Mouse (Mus musculus) CD4-positive helper T cell, adult 2 months (primary cell): ENCODE measurements around the gene Rev3l.
"Not testable (repeated sequence)": the region's sequence is repeated elsewhere in the genome, so short reads cannot be mapped to it uniquely, and the experiment has no call there.

Experiments used
- DNase-seq: peaks from one replicate; pipeline ENCODE4 v3.0.0-alpha.2; 2012; ENCODE audit warnings: low read depth, missing footprints, low spot score

Gene Rev3l

DNA sequence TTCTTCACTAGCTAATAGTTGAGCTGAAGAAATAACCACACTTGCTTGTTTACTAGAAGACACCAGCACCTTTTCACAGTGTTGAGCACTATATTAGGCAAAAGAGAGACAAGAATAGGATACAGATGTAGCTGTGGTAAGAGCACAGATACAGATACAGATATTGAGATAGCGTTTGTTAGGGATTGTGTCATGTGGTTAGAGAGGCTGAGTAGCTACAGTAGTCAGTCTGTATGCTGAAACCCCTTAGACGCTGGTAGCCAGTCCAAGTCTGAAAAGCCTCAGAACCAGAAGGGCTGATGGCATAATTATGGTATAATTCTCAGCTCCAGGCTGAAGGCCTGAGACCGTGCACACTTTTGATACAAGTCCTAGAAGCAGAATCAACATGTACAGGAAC is 53.3 kb downstream of the Rev3l start:
- DNase-seq, result no peak

DNA sequence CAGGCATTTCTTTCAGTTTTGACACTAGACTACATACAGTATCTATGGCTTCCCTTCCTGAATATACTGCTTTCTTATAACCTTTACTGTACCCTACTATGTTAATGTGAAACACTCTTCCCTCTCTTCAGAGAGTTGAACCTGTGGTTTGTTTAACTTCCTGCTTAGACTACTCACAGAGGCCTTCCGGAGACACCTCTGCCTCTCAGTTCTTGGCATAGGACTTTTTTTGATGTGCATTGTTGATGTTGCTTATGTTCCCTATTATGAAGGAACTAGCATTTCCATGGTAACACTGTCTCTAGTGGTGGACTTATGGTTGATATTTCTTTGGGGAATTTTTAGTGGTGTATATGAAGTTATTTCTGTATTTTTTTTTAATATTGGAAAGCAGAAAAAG is 61.4 kb downstream of the Rev3l start:
- DNase-seq, result peak; percentile 75

DNA sequence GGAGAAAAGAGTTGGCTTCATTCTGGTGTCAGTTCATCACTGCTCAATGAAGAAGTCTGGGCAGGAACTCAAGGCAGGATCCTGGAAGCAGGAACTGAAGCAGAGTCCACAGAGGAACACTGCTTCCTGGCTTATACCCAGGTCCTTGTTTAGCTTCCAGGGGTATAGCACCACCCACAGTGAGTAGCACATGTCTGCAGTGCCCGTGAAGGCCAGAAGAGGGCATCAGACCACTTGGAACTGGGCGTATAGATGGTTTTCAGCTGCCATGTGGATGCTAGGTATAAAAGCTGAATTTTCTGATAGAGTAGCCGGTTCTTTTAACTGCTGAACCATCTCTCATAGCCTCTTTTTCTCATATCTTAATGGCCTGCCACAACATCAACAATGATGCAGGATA is 79.6 kb downstream of the Rev3l start:
- DNase-seq, result peak; percentile 41

DNA sequence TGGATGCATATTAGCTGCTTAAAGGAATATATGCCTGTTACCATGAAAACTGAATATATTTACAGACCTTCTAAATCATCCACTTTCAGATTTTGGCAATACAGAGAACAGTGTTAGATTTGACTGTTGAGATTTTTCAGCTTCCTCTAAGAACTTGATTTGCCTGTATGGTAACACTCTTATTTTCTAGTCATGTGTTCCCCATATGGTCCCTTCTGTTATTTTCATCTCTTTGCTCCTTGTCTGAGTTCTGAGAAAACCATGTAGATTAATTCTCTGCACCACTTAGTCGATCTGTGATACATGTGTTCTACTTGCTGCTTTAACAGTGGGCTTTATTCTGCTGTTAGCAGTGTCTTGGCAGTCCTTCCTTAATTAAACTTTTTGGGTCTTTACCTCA is 110.7 kb downstream of the Rev3l start:
- no peak for DNase-seq

DNA sequence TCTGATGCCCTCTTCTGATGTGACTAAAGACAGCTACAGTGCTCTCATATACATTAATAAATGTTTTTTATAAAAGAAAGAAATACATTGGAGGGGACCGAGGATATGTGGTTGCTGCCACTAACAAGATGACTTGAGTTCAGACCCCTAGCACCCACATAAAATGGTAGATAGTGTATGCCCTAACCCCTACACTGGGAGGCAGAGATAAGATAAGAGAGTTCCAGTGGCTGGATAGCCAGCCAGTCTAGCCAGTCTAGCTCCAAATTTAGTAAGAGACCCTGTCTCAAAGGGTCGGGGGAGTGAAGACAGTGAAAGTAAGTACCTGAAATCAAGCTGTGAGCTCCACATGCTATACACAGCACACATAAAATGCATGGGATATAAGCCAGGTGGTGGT is 133.6 kb downstream of the Rev3l start:
- DNase-seq, result no peak

DNA sequence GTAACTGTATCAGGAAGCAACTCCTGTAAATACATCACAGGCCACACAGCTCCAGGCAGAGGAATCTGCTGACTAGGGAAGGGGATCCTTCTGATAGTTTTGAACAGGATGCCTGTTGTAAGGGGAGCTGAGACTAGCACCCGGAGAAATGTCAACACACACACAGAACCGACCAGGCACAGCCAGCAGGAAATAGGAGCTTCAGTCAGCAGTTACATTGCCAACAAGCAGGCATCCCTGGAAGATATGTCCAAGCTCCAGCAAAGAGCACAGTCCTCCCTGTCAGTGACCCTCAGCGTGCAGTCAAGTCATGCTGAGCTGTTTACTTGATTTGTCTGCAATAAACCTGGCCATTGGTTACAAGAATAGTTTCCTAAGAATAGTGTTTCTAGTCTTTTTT is 156.7 kb downstream of the Rev3l start:
- no peak for DNase-seq

GRCm38 (mm10) chr10:39893702-39894697 is 162.1 kb downstream of the Rev3l start:
- DNase-seq, result no peak

- no peak for DNase-seq
These were observed 164.6 kb downstream of the Rev3l start for GRCm38 (mm10) chr10:39896503-39896902.

DNA sequence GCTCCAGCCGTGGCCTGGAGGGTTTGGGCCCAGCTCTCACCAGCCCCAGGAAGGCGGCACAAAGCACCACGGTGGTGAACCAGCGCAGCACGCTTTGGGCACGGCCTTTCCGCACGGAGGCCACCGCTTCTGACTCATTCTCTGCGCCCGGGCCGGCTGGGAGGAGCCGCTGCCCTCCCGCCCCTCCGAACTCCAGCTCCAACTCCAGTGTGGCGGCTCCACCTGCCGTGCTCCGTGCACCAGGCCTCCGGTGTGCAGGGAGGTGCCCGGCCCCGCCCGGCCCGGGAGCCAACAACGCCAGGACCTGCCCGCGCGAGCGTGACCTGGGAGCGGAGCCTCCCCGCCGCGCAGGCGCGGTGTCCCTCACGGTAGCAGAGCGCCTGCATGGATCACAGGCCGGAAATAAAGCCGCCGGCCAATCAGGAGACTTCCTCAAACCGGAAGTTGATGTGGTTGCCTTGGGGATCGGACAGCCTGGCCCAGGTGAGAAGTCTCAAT is 167.0 kb downstream of the Rev3l start, which contains the start of gene Mfsd4b4:
TSS of gene Mfsd4b4 (minus strand) at position 365 of the 498 bp plus-strand sequence.
- DNase-seq, result peak; percentile 89

DNA sequence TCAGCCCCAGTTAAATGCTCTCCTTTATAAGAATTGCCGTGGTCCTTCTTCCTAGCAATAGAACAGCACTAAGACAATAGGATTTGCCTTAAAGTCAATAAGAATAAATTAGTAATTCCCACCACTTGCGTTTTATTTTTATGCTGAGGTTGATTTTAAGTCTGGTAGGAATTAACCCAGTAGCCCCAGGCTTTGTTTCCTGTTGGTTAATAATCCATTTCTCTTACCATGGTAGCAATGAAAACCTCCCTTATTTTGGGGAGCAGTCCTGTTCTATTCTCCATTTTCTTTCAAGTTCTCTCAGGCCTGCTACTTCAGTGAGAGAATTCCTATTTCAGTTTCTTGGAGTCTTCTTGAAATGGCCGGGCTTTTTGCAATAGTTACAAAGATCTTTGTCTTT is 172.3 kb downstream of the Rev3l start:
- no peak for DNase-seq

GRCm38 (mm10) chr10:39906799-39907658 is 175.1 kb downstream of the Rev3l start:
- DNase-seq, result no peak

- no peak for DNase-seq
These were observed 177.0 kb downstream of the Rev3l start for GRCm38 (mm10) chr10:39908768-39909441.

DNA sequence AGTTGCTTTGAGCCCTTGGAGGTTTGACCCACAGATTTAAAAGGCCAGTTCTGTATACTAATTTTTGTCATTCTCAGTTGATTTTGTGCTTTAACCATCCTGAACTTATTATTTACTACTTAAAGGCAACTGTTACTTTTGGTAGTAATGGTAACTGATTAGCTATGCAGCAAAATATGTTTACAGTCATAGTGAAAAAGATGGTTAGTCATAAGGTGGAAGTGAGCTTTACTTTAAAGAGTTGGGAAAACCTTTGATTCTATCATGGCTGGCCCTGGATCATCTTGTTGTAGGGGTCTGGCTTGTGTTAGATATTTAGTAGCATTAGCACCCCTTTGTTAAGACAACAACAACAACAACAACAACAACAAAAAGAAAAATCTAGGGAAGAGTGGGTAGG is 180.7 kb downstream of the Rev3l start:
- no peak for DNase-seq

DNA sequence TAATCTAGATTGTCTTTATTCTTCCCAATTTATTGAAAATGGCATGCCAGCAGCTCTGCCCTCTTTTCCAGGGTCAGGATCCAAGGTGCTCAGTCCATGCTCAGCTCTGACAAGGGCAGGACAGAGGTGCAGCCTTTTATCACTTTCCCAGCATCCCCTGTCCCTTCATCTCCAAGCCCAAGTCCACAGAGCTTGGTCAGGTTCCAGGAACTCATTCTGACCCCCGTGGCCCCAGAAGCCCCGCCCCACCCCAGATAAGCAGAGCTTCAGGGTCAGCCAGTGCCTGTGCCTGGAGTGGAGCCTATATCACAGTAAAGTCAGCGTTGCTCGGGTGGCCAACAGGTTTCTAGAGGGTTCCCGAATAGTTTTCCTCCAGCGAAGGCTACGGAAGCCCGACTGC is 192.6 kb downstream of the Rev3l start:
- not testable (repeated sequence) for DNase-seq
